Mouse (Mus musculus) heart, postnatal 0 days (tissue): ENCODE results near the gene Gm28308. TPM values are rescaled to one million over a fixed set of nuclear protein-coding genes. Genes with fewer than 3 reads are reported as not detected.

Source experiments
- ATAC-seq: fragments of 200-750 bp; cut with Nextera tagmentation; 2 replicates; pipeline ENCODE4 v1.8.0; 2017; ENCODE audit warnings: low read depth, moderate number of reproducible peaks, moderate library complexity; ENCODE audit not compliant: insufficient read depth
- DNase-seq: peaks from one replicate; pipeline ENCODE4 v3.0.0-alpha.2; 2016; ENCODE audit warnings: low spot score
- H3K27ac ChIP-seq: fragments of 300-500 bp; sonication (generic); 2 replicates; pipeline ENCODE4 v1.5.1; 2014; ENCODE audit warnings: low read depth, mild to moderate bottlenecking
- H3K27me3 ChIP-seq: fragments of 300-500 bp; sonication (generic); 2 replicates; pipeline ENCODE4 v1.6.1; 2014; ENCODE audit warnings: low read length, mixed read lengths; ENCODE audit not compliant: control insufficient read depth, insufficient read depth
- H3K36me3 ChIP-seq: fragments of 300-500 bp; sonication (generic); replicated peaks from 2 replicates; pipeline ENCODE4 v1.6.1; 2014; ENCODE audit warnings: low read length, mixed read lengths; ENCODE audit not compliant: control insufficient read depth, insufficient read depth
- H3K4me1 ChIP-seq: fragments of 300-500 bp; sonication (generic); 2 replicates; pipeline ENCODE4 v1.6.1; 2014; ENCODE audit warnings: antibody characterized with exemption; ENCODE audit not compliant: control insufficient read depth, insufficient read depth
- H3K4me2 ChIP-seq: fragments of 300-500 bp; sonication (generic); 2 replicates; pipeline ENCODE4 v1.6.1; 2014; ENCODE audit warnings: low read depth, mild to moderate bottlenecking, low read length, moderate library complexity
- H3K4me3 ChIP-seq: fragments of 300-500 bp; sonication (generic); 2 replicates; pipeline ENCODE4 v1.5.1; 2014; ENCODE audit warnings: low read depth, low read length
- H3K9ac ChIP-seq: fragments of 300-500 bp; sonication (generic); replicated peaks from 2 replicates; pipeline ENCODE4 v1.6.1; 2014; ENCODE audit warnings: low read depth, low read length, mixed read lengths
- H3K9me3 ChIP-seq: fragments of 300-500 bp; sonication (generic); replicated peaks from 2 replicates; pipeline ENCODE4 v1.6.1; 2016; ENCODE audit warnings: low read length; ENCODE audit not compliant: control insufficient read depth
- CTCF ChIP-seq: IDR thresholded peaks from 2 replicates; pipeline ENCODE4 v1.5.1; 2016; ENCODE audit warnings: antibody characterized with exemption, control low read depth, low read depth
- EP300 ChIP-seq: IDR thresholded peaks from 2 replicates; pipeline ENCODE4 v1.6.1; 2016; ENCODE audit warnings: antibody characterized with exemption, low read depth
- WGBS: fragments of 180-500 bp; shearing (Covaris S2); extraction: QIAGEN DNeasy Blood & Tissue Kit; methylation state at CpG from one replicate; pipeline ENCODE4 v1.1.7; 2014; 5-methylcytosine and 5-hydroxymethylcytosine counted together
- polyA plus RNA-seq: library from polyadenylated mRNA; unstranded; fragments of >200 nt; fragmentation: Nextera tagmentation; extraction: Ambion mirVana; gene quantifications from 2 replicates; pipeline ENCODE4 v1.2.1, GENCODE M21; 2015
- total RNA-seq: library from RNA; depleted of rRNA; stranded (reverse); fragments of >200 nt; gene quantifications from 2 replicates; pipeline ENCODE4 v1.2.3, GENCODE M21; 2014; ENCODE audit warnings: low replicate concordance

Gm28308 gene
- total and polyA plus RNA-seq, 2 experiments from 2014 or later, result not detected

GRCm38 (mm10) chr6:52259811-52260261 is 46.7 kb upstream of the Gm28308 start:
- Histone ChIP-seq H3K27me3 (peaks cover 95% of the 10 kb centered on the region), H3K4me2 (peak overlapping the region; percentile 57; the same call in 1 of the 2 replicates), H3K9me3 (no peaks in the 10 kb centered on the region), H3K9ac (no peak overlapping the region), H3K4me3 (peak overlapping the region; percentile 28), H3K27ac (no peak overlapping the region), H3K4me1 (peaks cover 6% of the 10 kb centered on the region; the same call in 1 of the 2 replicates), H3K36me3 (no peaks in the 10 kb centered on the region)
- no peak for DNase-seq
- ATAC-seq, result no peak
- 1% methylated on average over 37 of the region's 39 CpGs for WGBS
- no peak for TF ChIP-seq EP300
- TF ChIP-seq CTCF, result no peak

- peak overlapping the region; percentile 28 for H3K4me3 ChIP-seq
- no peak overlapping the region for H3K9ac ChIP-seq
- no peaks in the 10 kb centered on the region for H3K9me3 ChIP-seq
- WGBS, result under 1% methylated on average over 25 of the region's 25 CpGs
- ATAC-seq (no peak), DNase-seq (no peak)
- no peak overlapping the region for H3K27ac ChIP-seq
- no peak overlapping the region for H3K4me2 ChIP-seq
- peaks cover 95% of the 10 kb centered on the region for H3K27me3 ChIP-seq
- H3K4me1 ChIP-seq, result peaks cover 6% of the 10 kb centered on the region; the same call in 1 of the 2 replicates
- H3K36me3 ChIP-seq, result no peaks in the 10 kb centered on the region
- TF ChIP-seq EP300 (no peak), CTCF (no peak)
Measured at GRCm38 (mm10) chr6:52259081-52259790, 46.1 kb upstream of the Gm28308 start.

GRCm38 (mm10) chr6:52256956-52257355 is 43.8 kb upstream of the Gm28308 start:
- DNase-seq (peak; percentile 72), ATAC-seq (no peak)
- no peak overlapping the region for H3K4me3 ChIP-seq
- H3K9ac ChIP-seq, result no peak overlapping the region
- no peak overlapping the region for H3K4me2 ChIP-seq
- no peaks in the 10 kb centered on the region for H3K9me3 ChIP-seq
- peaks cover 95% of the 10 kb centered on the region for H3K27me3 ChIP-seq
- no peaks in the 10 kb centered on the region for H3K36me3 ChIP-seq
- H3K27ac ChIP-seq, result no peak overlapping the region
- WGBS, result 0% methylated on average over 6 of the region's 6 CpGs
- no peak for TF ChIP-seq EP300
- TF ChIP-seq CTCF, result peak; percentile 77
- H3K4me1 ChIP-seq, result peaks cover 6% of the 10 kb centered on the region; the same call in 1 of the 2 replicates

- DNase-seq, result no peak
Measured at GRCm38 (mm10) chr6:52253511-52254500, 40.7 kb upstream of the Gm28308 start.

GRCm38 (mm10) chr6:52252775-52253376 is 39.7 kb upstream of the Gm28308 start:
- no peak for ATAC-seq
- H3K9ac ChIP-seq, result no peak overlapping the region
- H3K4me3 ChIP-seq, result peak overlapping the region; percentile 12; the same call in 1 of the 2 replicates
- WGBS, result 2% methylated on average over 35 of the region's 35 CpGs
- no peak for TF ChIP-seq EP300
- TF ChIP-seq CTCF, result no peak
- no peak for DNase-seq
- no peak overlapping the region for H3K27ac ChIP-seq
- no peaks in the 10 kb centered on the region for H3K36me3 ChIP-seq
- H3K4me1 ChIP-seq, result no peaks in the 10 kb centered on the region
- no peak overlapping the region for H3K4me2 ChIP-seq
- no peaks in the 10 kb centered on the region for H3K9me3 ChIP-seq
- H3K27me3 ChIP-seq, result peaks cover 97% of the 10 kb centered on the region

More at GRCm38 (mm10) chr6:52253511-52254500, 40.7 kb upstream of the Gm28308 start:
- no peaks in the 10 kb centered on the region for H3K9me3 ChIP-seq
- H3K27ac ChIP-seq, result no peak overlapping the region
- WGBS, result 2% methylated on average over 59 of the region's 59 CpGs
- peaks cover 97% of the 10 kb centered on the region for H3K27me3 ChIP-seq
- 0 out of 2 replicates have a peak overlapping the region, but pooled peaks have one; percentile 2 for H3K4me2 ChIP-seq
- no peak overlapping the region for H3K9ac ChIP-seq
- TF ChIP-seq EP300 (no peak), CTCF (no peak)
- 0 out of 2 replicates have a peak overlapping the region, but pooled peaks have one; percentile 12 for H3K4me3 ChIP-seq
- no peaks in the 10 kb centered on the region for H3K36me3 ChIP-seq
- H3K4me1 ChIP-seq, result no peaks in the 10 kb centered on the region
- ATAC-seq, result no peak
